Mouse (Mus musculus) gastrocnemius, postnatal 36 days (tissue): ENCODE data around the gene Mrps2. TPM values are rescaled to one million over a fixed set of nuclear protein-coding genes. Genes with fewer than 3 reads are reported as not detected.
"Not testable (repeated sequence)": the region's sequence is repeated elsewhere in the genome, so short reads cannot be mapped to it uniquely, and the experiment has no call there.

Experiments
- DNase-seq, 2 experiments: peaks; one replicate each; pipeline ENCODE4 v3.0.0; 2022
- intact Hi-C: fragments of 180-260 bp; cut with DNase I; formaldehyde crosslinking; loops from one replicate; pipeline ENCODE4 v1.15.1; 2025
- total RNA-seq, 2 experiments: library from RNA; stranded (reverse); gene quantifications; 2 replicates each; pipeline ENCODE4 v1.2.3; 2021

Mrps2 gene
- total RNA-seq, 2 experiments from 2014 or later, result 21.4 to 24.8 TPM

- intact Hi-C loops, result no loop called here
- DNase-seq, result no peak
Measured at GRCm38 (mm10) chr2:28469461-28469860, 1.6 kb downstream of the Mrps2 start.

- DNase-seq, result no peak
- intact Hi-C loops, result no loop called here
Measured at GRCm38 (mm10) chr2:28470591-28470990, 2.7 kb downstream of the Mrps2 start.

- intact Hi-C loops, DNase-seq: not testable (repeated sequence)
Measured at GRCm38 (mm10) chr2:28472011-28472410, 4.1 kb downstream of the Mrps2 start.

GRCm38 (mm10) chr2:28477993-28478392 is 10.1 kb downstream of the Mrps2 start:
- DNase-seq, intact Hi-C loops: not testable (repeated sequence)

GRCm38 (mm10) chr2:28479208-28480204 is 11.6 kb downstream of the Mrps2 start:
- DNase-seq, result peak in 1 of 2 experiments; percentile 9
- intact Hi-C loops, result no loop called here

GRCm38 (mm10) chr2:28483861-28484260 is 16.0 kb downstream of the Mrps2 start:
- DNase-seq, result no peak
- intact Hi-C loops, result no loop called here

- intact Hi-C loops, result no loop called here
- DNase-seq, result no peak
Measured at GRCm38 (mm10) chr2:28494521-28494920, 26.7 kb downstream of the Mrps2 start.

GRCm38 (mm10) chr2:28495207-28495756 is 27.4 kb downstream of the Mrps2 start:
- intact Hi-C loops, result no loop called here
- no peak for DNase-seq

GRCm38 (mm10) chr2:28495801-28496595 is 28.1 kb downstream of the Mrps2 start:
- no peak for DNase-seq
- intact Hi-C loops, result no loop called here

GRCm38 (mm10) chr2:28496671-28497070 is 28.8 kb downstream of the Mrps2 start, which contains the start of gene Gbgt1:
Gene Gbgt1 (plus strand): TSS chr2:28496891.
- no peak for DNase-seq
- intact Hi-C loops, result no loop called here

GRCm38 (mm10) chr2:28497561-28497960 is 29.7 kb downstream of the Mrps2 start:
- DNase-seq, result no peak

GRCm38 (mm10) chr2:28498431-28498830 is 30.6 kb downstream of the Mrps2 start:
- intact Hi-C loops, result no loop called here

More at GRCm38 (mm10) chr2:28497561-28497960, 29.7 kb downstream of the Mrps2 start:
- intact Hi-C loops, result no loop called here

GRCm38 (mm10) chr2:28502987-28503386 is 35.1 kb downstream of the Mrps2 start:
- no peak for DNase-seq
- intact Hi-C loops, result no loop called here

More at GRCm38 (mm10) chr2:28498431-28498830, 30.6 kb downstream of the Mrps2 start:
- DNase-seq, result no peak

- intact Hi-C loops, result no loop called here
- no peak for DNase-seq
Measured at GRCm38 (mm10) chr2:28504676-28505075, 36.8 kb downstream of the Mrps2 start.

GRCm38 (mm10) chr2:28505795-28506194 is 37.9 kb downstream of the Mrps2 start, which contains the start of gene Gm10134:
Gene Gm10134 (plus strand): TSS chr2:28506095.
- no peak for DNase-seq
- intact Hi-C loops, result no loop called here

GRCm38 (mm10) chr2:28506291-28506690 is 38.4 kb downstream of the Mrps2 start:
- DNase-seq, result no peak

GRCm38 (mm10) chr2:28511600-28511999 is 43.7 kb downstream of the Mrps2 start:
- intact Hi-C loops, DNase-seq: not testable (repeated sequence)

More at GRCm38 (mm10) chr2:28506291-28506690, 38.4 kb downstream of the Mrps2 start:
- intact Hi-C loops, result no loop called here

GRCm38 (mm10) chr2:28512798-28513401 is 45.0 kb downstream of the Mrps2 start, which contains the start of gene Ralgds:
Gene Ralgds (plus strand): TSS chr2:28513125.
- intact Hi-C loops, result no loop called here
- no peak for DNase-seq

GRCm38 (mm10) chr2:28513431-28514370 is 45.8 kb downstream of the Mrps2 start:
- intact Hi-C loops, result no loop called here
- no peak for DNase-seq
